Mouse (Mus musculus) liver, embryonic 15.5 days (tissue): Measurements from ENCODE around the gene Gm9732. TPM values are rescaled to one million over a fixed set of nuclear protein-coding genes. Genes with fewer than 3 reads are reported as not detected.
"Not testable (repeated sequence)": the region's sequence is repeated elsewhere in the genome, so short reads cannot be mapped to it uniquely, and the experiment has no call there.

Source experiments
- ATAC-seq: fragments of 200-750 bp; cut with Nextera tagmentation; 2 replicates; pipeline ENCODE4 v1.8.0; 2017; ENCODE audit warnings: moderate number of reproducible peaks, mild to moderate bottlenecking, moderate library complexity; ENCODE audit not compliant: insufficient read depth
- H3K27ac ChIP-seq: fragments of 300-500 bp; sonication (generic); replicated peaks from 2 replicates; pipeline ENCODE4 v1.5.1; 2015; ENCODE audit warnings: mild to moderate bottlenecking, inconsistent platforms
- H3K27me3 ChIP-seq: fragments of 300-500 bp; sonication (generic); 2 replicates; pipeline ENCODE4 v1.6.1; 2015; ENCODE audit warnings: mild to moderate bottlenecking, inconsistent platforms
- H3K36me3 ChIP-seq: fragments of 300-500 bp; sonication (generic); replicated peaks from 2 replicates; pipeline ENCODE4 v1.6.1; 2015; ENCODE audit warnings: moderate library complexity, mild to moderate bottlenecking, inconsistent platforms
- H3K4me1 ChIP-seq: fragments of 300-500 bp; sonication (generic); replicated peaks from 2 replicates; pipeline ENCODE4 v1.6.1; 2015; ENCODE audit warnings: inconsistent platforms
- H3K4me2 ChIP-seq: fragments of 300-500 bp; sonication (generic); 2 replicates; pipeline ENCODE4 v1.6.1; 2015; ENCODE audit warnings: moderate library complexity, mild to moderate bottlenecking, inconsistent platforms
- H3K4me3 ChIP-seq: fragments of 300-500 bp; sonication (generic); replicated peaks from 2 replicates; pipeline ENCODE4 v1.5.1; 2015; ENCODE audit warnings: mild to moderate bottlenecking, inconsistent platforms
- H3K9ac ChIP-seq: fragments of 300-500 bp; sonication (generic); 2 replicates; pipeline ENCODE4 v1.6.1; 2015; ENCODE audit warnings: moderate library complexity, mild to moderate bottlenecking, inconsistent platforms
- H3K9me3 ChIP-seq: fragments of 300-500 bp; sonication (generic); replicated peaks from 2 replicates; pipeline ENCODE4 v1.6.1; 2016; ENCODE audit warnings: inconsistent platforms
- WGBS: fragments of 180-500 bp; shearing (Covaris S2); methylation state at CpG from one replicate; pipeline ENCODE4 v1.1.7; 2015; ENCODE audit warnings: mixed read lengths; ENCODE audit not compliant: insufficient replicate concordance; 5-methylcytosine and 5-hydroxymethylcytosine counted together
- polyA plus RNA-seq: library from polyadenylated mRNA; unstranded; fragments of >200 nt; fragmentation: Nextera tagmentation; extraction: Ambion mirVana; gene quantifications from 2 replicates; pipeline ENCODE4 v1.2.1, GENCODE M21; 2015

Gene Gm9732
- polyA plus RNA-seq, 1 experiment from 2014 or later = not detected

GRCm38 (mm10) chr14:43275752-43276151 lies 916 bp downstream of the Gm9732 start:
- H3K9ac ChIP-seq, H3K9me3 ChIP-seq, H3K4me1 ChIP-seq, H3K36me3 ChIP-seq, H3K27me3 ChIP-seq, H3K27ac ChIP-seq, H3K4me3 ChIP-seq, H3K4me2 ChIP-seq, ATAC-seq: not testable (repeated sequence)
- 57% methylated on average over 1 of the region's 1 CpGs for WGBS

GRCm38 (mm10) chr14:43277468-43277867 lies 2.6 kb downstream of the Gm9732 start:
- ATAC-seq, H3K27me3 ChIP-seq: not testable (repeated sequence)

GRCm38 (mm10) chr14:43278146-43278545 lies 3.3 kb downstream of the Gm9732 start:
- not testable (repeated sequence) for H3K27me3 ChIP-seq, H3K4me1 ChIP-seq, H3K27ac ChIP-seq, H3K4me3 ChIP-seq, H3K9me3 ChIP-seq, H3K9ac ChIP-seq, H3K4me2 ChIP-seq, ATAC-seq, H3K36me3 ChIP-seq
- 32% methylated on average over 4 of the region's 4 CpGs for WGBS

More at GRCm38 (mm10) chr14:43277468-43277867, 2.6 kb downstream of the Gm9732 start:
- H3K4me1 ChIP-seq, H3K27ac ChIP-seq, H3K4me2 ChIP-seq, H3K36me3 ChIP-seq, H3K9ac ChIP-seq, H3K4me3 ChIP-seq, H3K9me3 ChIP-seq: not testable (repeated sequence)
- 33% methylated on average over 2 of the region's 2 CpGs for WGBS

- not testable (repeated sequence) for H3K4me2 ChIP-seq, ATAC-seq, H3K27ac ChIP-seq, H3K36me3 ChIP-seq, H3K27me3 ChIP-seq, H3K4me1 ChIP-seq, H3K9me3 ChIP-seq, H3K9ac ChIP-seq, H3K4me3 ChIP-seq
- WGBS = 52% methylated on average over 3 of the region's 3 CpGs
These were observed 3.8 kb downstream of the Gm9732 start for GRCm38 (mm10) chr14:43278681-43279080.

- not testable (repeated sequence) for H3K27me3 ChIP-seq, H3K9ac ChIP-seq, ATAC-seq, H3K4me3 ChIP-seq, H3K36me3 ChIP-seq, H3K4me1 ChIP-seq, H3K9me3 ChIP-seq, H3K4me2 ChIP-seq, H3K27ac ChIP-seq
- 49% methylated on average over 3 of the region's 3 CpGs for WGBS
These were observed 18.7 kb downstream of the Gm9732 start, which contains the start of gene Gm8127 for GRCm38 (mm10) chr14:43293503-43293902. Gene Gm8127, minus strand, starts transcription at chr14:43293832.

DNA sequence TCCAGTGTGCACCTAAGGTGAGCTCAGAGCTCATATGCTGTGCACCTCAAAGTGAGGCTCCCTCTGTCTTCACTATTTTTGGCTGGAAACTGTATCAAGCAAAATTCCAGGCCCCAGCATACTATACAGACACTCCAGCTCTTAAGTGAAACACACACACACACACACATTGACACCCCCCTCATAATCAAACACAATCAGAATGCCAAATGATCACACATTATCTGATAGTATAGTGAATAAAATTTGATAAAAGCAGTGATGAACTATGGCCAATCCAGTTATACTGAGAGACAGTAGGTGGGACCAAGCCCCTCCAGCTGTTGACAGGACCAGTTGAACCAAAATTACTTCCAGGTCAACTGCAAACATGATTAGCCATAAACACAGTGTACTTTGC lies 44.7 kb downstream of the Gm9732 start:
- not testable (repeated sequence) for H3K9me3 ChIP-seq, H3K9ac ChIP-seq, H3K27ac ChIP-seq, H3K36me3 ChIP-seq, H3K4me1 ChIP-seq, H3K4me3 ChIP-seq, ATAC-seq, H3K4me2 ChIP-seq, H3K27me3 ChIP-seq

- not testable (repeated sequence) for H3K4me3 ChIP-seq, H3K27ac ChIP-seq, ATAC-seq, H3K9me3 ChIP-seq, H3K9ac ChIP-seq, H3K4me2 ChIP-seq, H3K27me3 ChIP-seq, H3K36me3 ChIP-seq, H3K4me1 ChIP-seq
- 24% methylated on average over 2 of the region's 2 CpGs for WGBS
These were observed 53.8 kb downstream of the Gm9732 start for GRCm38 (mm10) chr14:43328603-43329002.

DNA sequence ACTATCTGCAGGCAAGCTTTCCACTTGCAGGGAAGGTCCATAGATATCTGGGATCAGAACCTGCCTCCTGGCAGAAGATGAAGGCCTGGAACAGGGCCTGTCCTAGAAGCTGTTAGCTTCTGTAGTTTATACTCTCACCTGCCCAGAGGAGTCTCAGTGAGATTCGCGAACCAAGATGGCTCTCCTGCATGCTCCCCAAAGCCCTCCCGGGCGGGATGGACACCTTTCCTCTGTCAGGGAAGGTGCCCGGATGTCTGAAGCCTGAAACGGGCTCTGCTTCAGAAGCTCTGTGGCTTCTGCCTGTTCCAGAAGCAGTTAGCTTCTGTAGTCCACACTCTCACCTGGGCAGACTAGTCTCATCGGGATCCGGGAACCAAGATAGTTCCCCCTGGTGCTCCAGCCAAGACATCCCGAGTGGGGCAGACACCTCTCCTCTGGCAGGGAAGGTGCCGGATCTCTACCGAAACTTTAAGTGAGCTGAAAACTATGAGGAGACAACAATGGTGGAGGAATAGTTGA lies 56.6 kb downstream of the Gm9732 start:
- H3K27ac ChIP-seq, ATAC-seq, H3K36me3 ChIP-seq, H3K9ac ChIP-seq, H3K9me3 ChIP-seq, H3K4me2 ChIP-seq, H3K27me3 ChIP-seq, H3K4me3 ChIP-seq, H3K4me1 ChIP-seq: not testable (repeated sequence)
- 82% methylated on average over 11 of the region's 11 CpGs for WGBS

DNA sequence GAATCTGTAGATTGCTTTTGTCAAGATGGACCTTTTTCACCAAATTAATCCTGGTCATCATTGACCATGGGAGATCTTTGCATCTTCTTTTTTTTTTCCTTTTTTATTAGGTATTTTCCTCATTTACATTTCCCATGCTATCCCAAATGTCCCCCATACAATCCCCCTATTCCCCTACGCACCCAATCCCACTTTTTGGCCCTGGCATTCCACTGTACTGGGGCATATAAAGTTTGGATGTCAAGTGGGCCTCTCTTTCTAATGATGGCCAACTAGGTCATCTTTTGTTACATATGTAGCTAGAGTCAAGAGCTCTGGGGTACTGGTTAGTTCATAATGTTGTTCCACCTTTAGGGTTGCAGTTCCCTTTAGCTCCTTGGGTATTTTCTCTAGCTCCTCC lies 62.8 kb downstream of the Gm9732 start:
- H3K4me1 ChIP-seq, H3K36me3 ChIP-seq, ATAC-seq, H3K27me3 ChIP-seq, H3K9me3 ChIP-seq, H3K27ac ChIP-seq, H3K4me2 ChIP-seq, H3K4me3 ChIP-seq, H3K9ac ChIP-seq: not testable (repeated sequence)
- WGBS = 36% methylated on average over 1 of the region's 1 CpGs

DNA sequence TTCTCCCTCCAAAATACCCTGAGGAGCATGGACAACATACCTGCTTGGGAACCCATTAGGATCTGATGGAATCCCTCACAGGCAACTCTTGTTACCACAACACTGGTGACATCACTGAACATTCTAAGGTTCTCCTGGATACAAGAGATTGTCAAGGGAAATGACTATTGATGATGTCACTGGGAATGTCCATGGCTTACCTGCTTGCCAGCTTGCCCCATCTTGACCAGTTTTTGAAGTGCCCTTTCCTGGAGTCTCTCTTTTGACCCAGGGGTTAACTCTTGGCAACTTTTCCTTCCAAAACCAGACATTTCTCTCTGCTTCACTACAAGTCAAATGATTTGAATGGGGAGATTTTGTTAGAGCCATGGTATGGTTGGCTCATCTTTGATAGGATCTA lies 72.9 kb downstream of the Gm9732 start, which contains the start of gene 1700001F09Rik:
Gene 1700001F09Rik (minus strand): TSS at position 101 of the 400 bp plus-strand sequence.
- not testable (repeated sequence) for H3K36me3 ChIP-seq, H3K4me1 ChIP-seq, H3K27me3 ChIP-seq, H3K27ac ChIP-seq, H3K4me3 ChIP-seq, H3K9ac ChIP-seq, H3K9me3 ChIP-seq, ATAC-seq, H3K4me2 ChIP-seq

GRCm38 (mm10) chr14:43352944-43353343 lies 78.1 kb downstream of the Gm9732 start:
- H3K27me3 ChIP-seq = not testable (repeated sequence)
- WGBS = 60% methylated on average over 2 of the region's 2 CpGs

More at GRCm38 (mm10) chr14:43352944-43353343, 78.1 kb downstream of the Gm9732 start:
- not testable (repeated sequence) for ATAC-seq, H3K4me2 ChIP-seq, H3K9me3 ChIP-seq, H3K27ac ChIP-seq, H3K4me1 ChIP-seq, H3K4me3 ChIP-seq, H3K9ac ChIP-seq, H3K36me3 ChIP-seq
